Mouse (Mus musculus): ENCODE data around the gene Nsl1.

The Nsl1 gene

DNA sequence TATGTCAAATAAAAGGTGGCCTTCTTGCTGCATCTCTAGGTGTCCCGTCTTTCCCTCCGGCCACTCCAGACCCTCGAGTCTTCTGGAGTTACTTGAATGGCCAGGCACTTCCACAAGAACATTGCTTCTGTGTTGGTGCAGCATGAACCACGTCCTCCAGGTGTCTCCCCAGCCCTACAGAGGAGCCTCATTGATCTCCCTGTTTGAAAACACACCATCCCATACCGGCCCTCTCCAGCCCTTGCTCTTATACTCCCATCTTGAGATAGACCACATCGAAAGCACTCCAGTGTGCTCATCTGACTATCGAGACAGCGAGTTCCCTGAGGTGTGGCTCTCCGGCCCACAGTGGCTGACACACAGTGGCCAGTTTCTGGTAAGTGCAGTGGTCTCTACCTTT is 32.2 kb downstream of the Nsl1 start:
- DNase-seq (ENCODE audit: low spot score) = no peak

DNA sequence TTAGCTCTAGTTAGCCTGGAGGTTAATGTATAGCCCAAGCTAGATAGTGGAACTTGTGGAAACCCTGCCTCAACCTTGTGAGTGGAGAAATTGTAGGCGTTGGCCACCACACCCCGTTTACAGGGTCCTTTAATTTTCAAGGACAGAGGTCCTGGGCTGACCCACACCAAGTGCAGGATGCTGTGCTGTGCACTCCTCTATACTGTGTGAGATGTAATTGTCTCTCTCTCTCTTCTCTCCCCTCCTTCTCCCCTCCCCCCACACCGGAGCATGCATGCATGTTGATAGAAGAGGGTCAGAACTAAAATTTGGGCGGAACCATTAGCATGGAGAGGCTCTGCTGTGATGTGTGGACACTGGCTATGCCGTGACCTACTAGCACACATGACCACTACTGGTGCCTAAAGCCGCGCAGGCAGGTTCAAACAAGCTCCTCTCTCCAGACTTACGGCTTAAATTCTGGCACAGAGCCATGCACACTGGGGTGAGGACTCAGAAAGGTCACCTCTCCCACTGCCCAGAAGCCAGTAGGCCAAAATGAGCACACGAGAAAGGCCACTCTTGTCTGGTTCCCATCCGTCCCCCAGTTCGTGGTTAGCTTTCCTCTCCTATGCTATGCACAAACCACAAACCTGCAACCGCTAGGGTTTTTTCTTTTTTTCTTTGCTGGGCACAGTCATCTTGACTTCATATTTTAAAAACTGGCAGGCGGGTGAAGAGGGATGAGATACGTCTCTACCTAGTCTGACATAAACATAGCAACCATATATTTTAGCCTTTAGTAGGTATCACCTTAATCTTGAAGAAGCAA is 34.3 kb downstream of the Nsl1 start:
- DNase-seq (ENCODE audit: low spot score) = no peak

DNA sequence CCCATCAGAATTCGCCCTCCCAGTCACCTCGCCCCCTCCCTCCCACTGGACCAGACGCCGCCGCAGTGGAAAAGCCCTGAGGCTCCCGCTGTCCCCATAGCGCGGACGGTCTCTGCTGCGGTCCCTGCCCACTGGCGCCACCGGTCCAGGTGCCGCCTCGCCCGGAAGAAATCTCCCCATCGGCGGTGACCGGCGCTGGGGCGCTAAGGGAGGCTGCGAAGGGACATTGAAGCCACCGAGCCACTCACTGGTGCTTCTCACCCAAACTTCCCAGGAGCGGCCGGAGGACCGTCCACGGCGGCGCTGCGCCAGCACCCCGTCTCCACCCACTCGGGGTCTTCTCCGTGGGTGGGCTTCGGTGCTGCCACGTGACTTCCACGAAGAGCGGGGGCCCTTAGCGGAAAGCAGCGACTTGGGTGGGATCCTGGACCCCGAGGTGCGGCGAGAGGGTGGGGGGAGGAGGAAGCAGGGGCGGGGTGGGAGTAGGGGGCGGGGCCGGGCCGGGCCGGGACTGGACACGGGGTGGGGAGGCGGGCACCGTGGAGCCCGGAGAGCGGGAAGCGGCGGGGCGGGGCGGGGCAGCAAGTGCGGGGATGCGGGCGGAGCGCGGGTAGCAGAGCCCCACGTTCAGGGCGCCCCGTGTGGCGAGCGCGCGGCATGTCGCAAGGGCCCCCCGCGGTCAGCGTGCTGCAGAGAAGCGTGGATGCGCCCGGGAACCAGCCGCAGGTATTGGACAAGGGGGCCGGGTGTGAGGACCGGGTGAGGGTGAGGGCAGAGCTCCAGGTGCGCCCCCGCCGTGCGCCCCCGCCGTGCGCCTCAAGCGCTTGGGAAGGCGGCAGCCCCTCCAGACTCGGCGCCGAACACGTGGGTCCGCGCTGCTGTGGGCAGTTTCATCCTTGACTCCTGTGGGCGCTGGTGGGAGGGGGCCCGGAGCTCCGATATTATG is 35.3 kb downstream of the Nsl1 start, which contains the start of gene Batf3:
Gene Batf3 (plus strand): TSS at position 46 of the 946 bp plus-strand sequence.
- DNase-seq (ENCODE audit: low spot score) = no peak

DNA sequence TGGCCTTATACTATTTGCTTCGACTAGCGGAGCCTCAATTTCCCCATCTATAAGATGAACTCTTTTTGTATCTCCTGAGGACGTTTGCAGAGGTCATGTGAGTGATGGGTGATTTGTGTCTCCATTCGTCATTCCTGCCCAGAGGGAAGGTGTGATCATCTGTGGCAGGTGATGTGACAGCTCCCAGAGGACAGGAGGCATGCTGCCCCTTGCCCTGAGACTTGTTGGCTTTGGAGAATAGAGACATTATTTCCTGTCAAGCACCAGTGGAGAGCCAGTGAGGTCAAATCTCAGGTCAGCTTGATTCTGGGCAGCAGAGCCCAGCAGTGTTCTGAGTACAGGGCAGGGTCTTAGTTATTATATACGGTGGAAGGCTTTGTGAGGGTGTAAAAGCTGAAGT is 36.3 kb downstream of the Nsl1 start:
- no peak for DNase-seq (ENCODE audit: low spot score)

GRCm38 (mm10) chr1:191099772-191100291 is 37.0 kb downstream of the Nsl1 start:
- no peak for DNase-seq (ENCODE audit: low spot score)

DNA sequence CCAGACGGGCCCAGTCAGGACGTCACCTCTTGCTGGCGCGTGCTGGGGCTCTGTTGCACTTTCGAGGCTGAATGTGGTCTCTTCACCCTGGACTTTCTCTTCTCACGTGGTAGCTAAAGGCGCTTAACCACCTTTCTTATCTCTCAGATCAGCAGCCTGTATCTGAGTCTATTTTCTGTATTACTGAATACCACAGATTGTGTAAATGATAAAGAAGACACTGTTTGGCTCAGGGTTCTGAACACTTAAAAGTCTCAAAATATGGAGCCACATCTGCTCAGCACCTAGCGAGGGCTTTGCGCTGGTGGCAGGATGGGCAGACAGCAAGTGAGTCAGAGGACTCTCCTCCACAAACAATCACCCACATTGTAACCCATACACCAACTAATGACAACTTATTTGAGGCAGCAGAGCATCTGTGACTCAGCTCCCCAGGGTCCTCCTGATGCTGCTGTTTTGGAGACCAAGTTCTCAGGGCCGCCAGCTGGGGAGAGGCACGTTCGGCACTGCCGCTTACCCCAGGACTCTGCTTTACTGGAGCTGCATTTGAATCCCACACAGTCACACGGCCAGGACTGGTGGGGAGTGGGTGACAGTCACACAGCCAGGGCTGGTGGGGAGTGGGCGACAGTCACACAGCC is 40.0 kb downstream of the Nsl1 start:
- DNase-seq (ENCODE audit: low spot score) = no peak

- DNase-seq (ENCODE audit: low spot score) = no peak
These were observed 42.4 kb downstream of the Nsl1 start for GRCm38 (mm10) chr1:191105246-191105645.

DNA sequence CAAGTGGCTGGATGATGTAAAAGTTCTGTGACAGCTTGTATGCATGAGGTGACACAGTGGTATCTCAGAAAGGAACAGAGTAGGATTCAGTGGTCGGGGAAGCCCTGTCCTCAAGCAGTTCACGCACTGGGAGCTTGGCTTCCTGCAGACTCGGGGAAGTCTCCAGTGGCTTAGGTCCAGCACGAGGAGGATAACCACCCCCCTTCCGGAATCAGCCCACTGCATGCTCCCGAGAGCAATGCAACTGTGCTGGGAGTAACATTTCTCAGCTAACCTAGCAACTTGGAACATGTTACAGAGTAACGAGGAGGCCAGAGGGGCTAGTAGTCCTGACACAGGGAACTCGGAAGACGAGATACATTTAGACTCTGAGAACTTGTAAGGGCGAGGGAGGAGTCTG is 44.5 kb downstream of the Nsl1 start:
- DNase-seq (ENCODE audit: low spot score) = no peak

- no peak for DNase-seq (ENCODE audit: low spot score)
These were observed 47.1 kb downstream of the Nsl1 start for GRCm38 (mm10) chr1:191109907-191110306.

GRCm38 (mm10) chr1:191111146-191111545 is 48.3 kb downstream of the Nsl1 start:
- no peak for DNase-seq (ENCODE audit: low spot score)

DNA sequence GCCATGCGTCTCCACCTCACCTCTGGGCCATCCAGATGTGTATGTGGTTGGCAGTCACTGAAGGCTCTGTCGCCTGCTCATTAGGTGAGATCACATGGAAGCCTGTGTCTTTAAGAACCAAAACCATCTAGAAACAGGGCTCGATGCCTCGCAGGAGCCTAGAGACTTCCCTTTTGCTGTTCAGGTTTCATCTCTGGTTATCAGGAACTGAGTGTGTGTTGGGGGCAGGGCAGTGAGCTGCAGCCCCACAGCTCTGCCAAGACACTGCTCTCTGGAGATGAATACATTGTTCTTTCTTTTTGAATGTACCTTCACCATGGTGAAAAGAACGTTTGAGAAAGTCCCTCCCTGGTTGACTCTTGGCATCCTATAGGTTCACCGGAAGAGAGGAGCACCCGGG is 52.1 kb downstream of the Nsl1 start:
- DNase-seq (ENCODE audit: low spot score) = no peak

GRCm38 (mm10) chr1:191115514-191116238 is 52.9 kb downstream of the Nsl1 start:
- no peak for DNase-seq (ENCODE audit: low spot score)

GRCm38 (mm10) chr1:191122744-191123143 is 59.9 kb downstream of the Nsl1 start:
- no peak for DNase-seq (ENCODE audit: low spot score)

- no peak for DNase-seq (ENCODE audit: low spot score)
These were observed 60.9 kb downstream of the Nsl1 start for GRCm38 (mm10) chr1:191123696-191124095.

- no peak for DNase-seq (ENCODE audit: low spot score)
These were observed 61.5 kb downstream of the Nsl1 start for GRCm38 (mm10) chr1:191124288-191124687.

- DNase-seq (ENCODE audit: low spot score) = no peak
These were observed 63.2 kb downstream of the Nsl1 start for GRCm38 (mm10) chr1:191125811-191126638.

DNA sequence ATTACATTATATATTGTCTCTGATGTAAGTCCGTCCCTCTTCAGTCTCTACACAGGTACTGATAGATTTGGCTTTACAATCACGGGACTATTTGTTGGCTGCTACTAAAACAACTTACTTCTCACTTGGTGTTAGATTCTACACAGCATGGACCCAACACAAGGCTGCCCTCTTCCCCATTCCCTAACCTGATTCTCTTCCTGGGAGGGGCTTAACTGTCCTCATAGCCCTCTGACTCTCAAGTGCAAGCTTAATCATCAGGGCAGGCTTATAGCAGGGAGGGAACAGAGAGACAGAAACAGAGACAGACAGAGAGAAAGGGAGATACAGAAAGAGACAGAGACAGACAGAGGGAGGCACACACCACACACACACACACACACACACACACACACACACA is 68.9 kb downstream of the Nsl1 start:
- DNase-seq (ENCODE audit: low spot score) = no peak

- no peak for DNase-seq (ENCODE audit: low spot score)
These were observed 69.4 kb downstream of the Nsl1 start for GRCm38 (mm10) chr1:191132240-191132639.

DNA sequence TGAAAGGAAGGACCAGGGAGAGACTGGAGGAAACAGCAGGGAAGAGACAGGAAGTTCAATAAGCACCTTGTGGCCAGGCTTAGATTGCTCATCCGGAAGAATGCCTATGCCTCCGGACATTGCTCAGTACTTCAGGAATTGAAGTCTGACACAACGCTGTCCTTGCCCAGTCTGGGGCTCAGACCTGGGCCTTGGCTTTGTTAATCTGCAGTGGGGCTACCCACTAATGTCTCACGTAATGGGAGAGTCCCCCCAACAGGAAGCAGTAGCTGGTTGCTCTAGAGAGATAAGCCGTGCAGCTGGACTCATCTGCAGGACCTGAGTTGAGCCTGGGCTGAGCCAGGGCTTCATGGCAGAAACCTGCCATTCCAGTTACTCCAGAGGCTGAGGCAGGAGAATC is 70.1 kb downstream of the Nsl1 start:
- no peak for DNase-seq (ENCODE audit: low spot score)

GRCm38 (mm10) chr1:191135406-191135805 is 72.6 kb downstream of the Nsl1 start:
- DNase-seq (ENCODE audit: low spot score) = no peak
